8 mouse cellular contexts compared by ENCODE assay signal in the genomic region with DNA sequence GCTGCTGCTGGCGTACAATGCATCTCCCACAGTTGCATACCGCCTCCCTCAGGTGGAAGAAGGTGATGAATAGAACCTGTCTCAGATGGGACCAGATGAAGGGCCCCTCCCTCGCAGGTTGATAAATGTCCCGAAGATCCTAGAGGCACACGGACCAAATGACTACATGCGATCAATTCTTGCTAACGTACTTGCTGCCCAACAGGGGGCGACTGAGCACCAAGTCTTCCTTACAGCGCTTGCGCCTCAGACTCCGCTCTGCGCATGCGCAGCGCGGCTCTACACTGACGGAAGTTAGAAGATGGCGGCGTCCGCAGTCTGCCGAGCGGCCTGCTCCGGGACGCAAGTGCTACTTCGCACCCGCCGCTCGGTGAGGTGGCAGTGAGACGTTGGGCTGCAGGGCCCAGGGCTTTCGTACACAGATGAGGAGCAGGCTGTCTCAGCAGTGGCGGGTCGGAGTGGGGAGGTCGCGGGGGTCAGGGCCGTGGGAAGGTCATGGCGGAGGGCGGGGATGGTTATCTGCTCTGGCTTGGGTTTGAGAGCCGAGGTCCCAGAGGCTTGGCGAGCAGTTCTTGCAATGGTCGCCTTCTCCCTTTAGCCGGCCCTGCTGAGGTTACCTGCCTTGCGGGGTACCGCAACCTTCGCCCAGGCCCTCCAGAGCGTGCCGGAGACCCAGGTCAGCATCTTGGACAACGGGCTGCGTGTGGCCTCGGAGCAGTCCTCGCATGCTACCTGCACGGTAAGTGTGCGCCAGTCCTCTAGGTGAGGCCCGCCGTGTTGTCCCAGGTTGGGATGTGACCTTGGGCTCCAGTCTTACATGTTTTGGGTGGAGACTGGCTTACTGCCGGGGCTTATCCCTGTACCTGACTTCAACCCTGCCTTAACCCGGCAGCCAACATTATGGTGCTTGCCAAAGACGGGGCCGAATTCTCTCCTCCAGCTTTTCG. TPM values are rescaled to one million over a fixed set of nuclear protein-coding genes. Genes with fewer than 3 reads are reported as not detected.
DNase-seq lines count a peak whose midpoint lies in the region; ATAC-seq lines count a peak whose summit lies in the region.

Gene Uqcrc1 (plus strand): TSS at position 216 of the 947 bp plus-strand sequence.

- H3K9me3 ChIP-seq in hindbrain, embryonic 11.5 days (ENCODE audit: control insufficient read depth, low read length): no peaks in the 10 kb centered on the region

- H3K4me3 ChIP-seq in hindbrain, embryonic 11.5 days (ENCODE audit: low read depth, low read length): peak within 1 kb of the TSS; percentile 97

- WGBS in hindbrain, embryonic 11.5 days: under 1% methylated on average over 58 of the region's 58 CpGs

- H3K4me1 ChIP-seq in hindbrain, embryonic 11.5 days (replicated peaks; ENCODE audit: control insufficient read depth, insufficient read depth, low read length): no peaks in the 10 kb centered on the region

- peak; percentile 89 for DNase-seq in Muller cell, postnatal 12 days (ENCODE audit: inconsistent ontology term)
- DNase-seq in cerebellum, adult 9-11 months: peak; percentile 98
- DNase-seq in frontal cortex, adult 2 months (ENCODE audit: extremely low spot score in 1 of 2, low spot score in 1 of 2): peak; percentile 85 to 97
- peak; percentile 100 for DNase-seq in hindbrain, embryonic 11.5 days (ENCODE audit: low spot score)
- DNase-seq in layer of hippocampus, postnatal 10 days (ENCODE audit: low spot score in 2 of 2): peak; percentile 97 to 98
- DNase-seq in lung, postnatal 10 days: peak; percentile 96
- DNase-seq in ovary, postnatal 36 days (ENCODE audit: low spot score): peak; percentile 94
- peak; percentile 93 for DNase-seq in thymus, postnatal 25 days

- peak within 1 kb of the TSS; percentile 24; the same call in 1 of the 2 replicates for H3K27ac ChIP-seq in hindbrain, embryonic 11.5 days (ENCODE audit: low read depth, low read length)

- H3K4me2 ChIP-seq in hindbrain, embryonic 11.5 days (replicated peaks; ENCODE audit: low read depth, low read length): peak within 1 kb of the TSS; percentile 88

- peak within 1 kb of the TSS; percentile 88 for H3K9ac ChIP-seq in hindbrain, embryonic 11.5 days (ENCODE audit: low read depth, low read length)

- H3K27me3 ChIP-seq in hindbrain, embryonic 11.5 days (ENCODE audit: control insufficient read depth, insufficient read depth, low read length): no peaks in the 10 kb centered on the region

- peak; percentile 86 for ATAC-seq in hindbrain, embryonic 11.5 days (ENCODE audit: low FRiP score)

- peaks cover 8% of the 10 kb centered on the region; the same call in 1 of the 2 replicates for H3K36me3 ChIP-seq in hindbrain, embryonic 11.5 days (ENCODE audit: control insufficient read depth, insufficient read depth, low read length)

RNA-seq across cellular contexts. Expression of gene Uqcrc1, which starts in this region (rescaled TPM):
- 467 and 477 TPM in 2 replicates for polyA plus RNA-seq in frontal cortex, adult 2 months (2012; rRNA removed)
- polyA plus RNA-seq in hindbrain, embryonic 11.5 days (2014; fragmentation: Nextera tagmentation; extraction: Ambion mirVana): 354 and 388 TPM in 2 replicates
- total RNA-seq in layer of hippocampus, postnatal 10 days (2021): 100 to 1,000 TPM; 348 to 361 TPM

Comparison
In these comparisons a context has a peak if more than half of its experiments do, and no peak if none do; other contexts are left out.
1. Peak in every context shown above with its lines: DNase-seq, ATAC-seq, H3K4me3 ChIP-seq and H3K27ac ChIP-seq.